Mouse (Mus musculus): ENCODE measurements at regions not wholly inside any gene's neighbourhood (a gene's known extent, or its start where the extent isn't known, plus 50 kb on each side); places are given as distances from the start of the nearest gene placed in this dataset.

GRCm38 (mm10) chr1:90406663-90407062 is 196.1 kb upstream of the Cops8 start:
- no peak for DNase-seq

GRCm38 (mm10) chr1:90408504-90409215 is 194.1 kb upstream of the Cops8 start:
- DNase-seq = no peak

GRCm38 (mm10) chr1:90409236-90409635 is 193.5 kb upstream of the Cops8 start:
- no peak for DNase-seq

- DNase-seq = no peak
Measured at GRCm38 (mm10) chr1:90412511-90413045, 190.2 kb upstream of the Cops8 start.

GRCm38 (mm10) chr1:90414751-90415150 is 188.0 kb upstream of the Cops8 start:
- DNase-seq = peak; percentile 69

- no peak for DNase-seq
Measured at GRCm38 (mm10) chr1:90424066-90424821, 178.5 kb upstream of the Cops8 start.

- DNase-seq = no peak
Measured at GRCm38 (mm10) chr1:90428334-90428733, 174.4 kb upstream of the Cops8 start.

GRCm38 (mm10) chr1:90428774-90429173 is 174.0 kb upstream of the Cops8 start:
- no peak for DNase-seq

- no peak for DNase-seq
Measured at GRCm38 (mm10) chr1:90430480-90430879, 172.3 kb upstream of the Cops8 start.

GRCm38 (mm10) chr1:90431783-90432182 is 171.0 kb upstream of the Cops8 start:
- no peak for DNase-seq

- DNase-seq = no peak
Measured at GRCm38 (mm10) chr1:90433911-90434310, 168.9 kb upstream of the Cops8 start.

- no peak for DNase-seq
Measured at GRCm38 (mm10) chr1:90440638-90441037, 162.1 kb upstream of the Cops8 start.

- DNase-seq = no peak
Measured at GRCm38 (mm10) chr1:90441134-90441868, 161.5 kb upstream of the Cops8 start.

GRCm38 (mm10) chr1:90442250-90443240 is 160.2 kb upstream of the Cops8 start:
- no peak for DNase-seq

GRCm38 (mm10) chr1:90449571-90450226 is 153.1 kb upstream of the Cops8 start:
- DNase-seq = no peak

GRCm38 (mm10) chr1:90451942-90452557 is 150.7 kb upstream of the Cops8 start:
- no peak for DNase-seq

- no peak for DNase-seq
Measured at GRCm38 (mm10) chr1:90454263-90454662, 148.5 kb upstream of the Cops8 start.

GRCm38 (mm10) chr1:90457396-90457795 is 145.4 kb upstream of the Cops8 start:
- no peak for DNase-seq

- DNase-seq = no peak
Measured at GRCm38 (mm10) chr1:90458176-90458575, 144.6 kb upstream of the Cops8 start.

- no peak for DNase-seq
Measured at GRCm38 (mm10) chr1:90461699-90462098, 141.1 kb upstream of the Cops8 start.

- no peak for DNase-seq
Measured at GRCm38 (mm10) chr1:90463302-90463701, 139.5 kb upstream of the Cops8 start.

Measured in cerebellum, postnatal 36 days (tissue).